Mouse (Mus musculus): ENCODE results near the gene Scyl1. TPM values are rescaled to one million over a fixed set of nuclear protein-coding genes. Genes with fewer than 3 reads are reported as not detected.

Scyl1 gene
- polyA plus RNA-seq, 1 experiment from 2014 or later: 38.0 TPM

DNA sequence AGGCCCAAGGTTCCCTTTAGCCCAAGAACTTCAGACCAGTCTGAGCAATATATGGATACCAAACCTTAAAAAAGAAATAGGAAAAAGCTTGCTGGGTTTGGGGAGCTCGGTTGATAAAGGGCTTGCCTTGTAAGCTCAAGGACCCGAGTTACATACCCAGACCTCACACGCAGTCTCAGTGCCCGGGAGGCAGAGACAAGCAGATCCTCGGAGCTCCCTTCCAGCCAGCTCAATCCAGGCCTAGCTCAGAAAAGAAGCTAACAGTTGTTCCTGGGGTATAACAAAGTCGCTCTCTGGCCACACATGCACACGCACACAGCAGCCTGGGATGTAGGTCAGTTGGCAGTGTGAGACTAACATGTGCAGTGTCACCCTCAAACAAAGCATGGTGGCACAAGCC, 16.7 kb upstream of the Scyl1 start:
- DNase-seq (ENCODE audit: low spot score): no peak

DNA sequence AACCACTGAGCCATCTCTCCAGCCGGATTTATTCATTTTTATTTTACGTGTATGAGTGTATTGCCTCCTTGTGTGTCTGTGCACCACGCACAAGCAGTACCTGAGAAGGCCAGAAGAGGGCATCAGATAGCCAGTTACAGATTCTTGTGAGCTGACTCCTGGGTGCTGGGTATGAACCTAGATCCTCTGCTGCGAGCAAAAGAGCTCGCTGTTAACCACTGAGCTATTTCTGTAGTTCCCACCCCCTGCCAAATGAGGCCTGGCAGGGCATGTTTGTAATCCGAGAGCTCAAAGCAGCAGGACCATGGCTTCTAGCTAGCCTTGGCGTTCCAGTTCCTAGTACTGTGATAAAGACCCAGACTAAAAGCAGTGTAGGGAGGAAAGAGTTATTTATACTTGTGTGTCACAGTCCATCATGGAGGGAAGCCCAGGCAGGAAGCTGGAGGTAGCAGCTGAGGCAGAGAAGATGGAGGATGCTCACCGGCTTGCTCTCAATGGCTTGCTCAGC, 16.0 kb upstream of the Scyl1 start:
- DNase-seq (ENCODE audit: low spot score): peak; percentile 91

DNA sequence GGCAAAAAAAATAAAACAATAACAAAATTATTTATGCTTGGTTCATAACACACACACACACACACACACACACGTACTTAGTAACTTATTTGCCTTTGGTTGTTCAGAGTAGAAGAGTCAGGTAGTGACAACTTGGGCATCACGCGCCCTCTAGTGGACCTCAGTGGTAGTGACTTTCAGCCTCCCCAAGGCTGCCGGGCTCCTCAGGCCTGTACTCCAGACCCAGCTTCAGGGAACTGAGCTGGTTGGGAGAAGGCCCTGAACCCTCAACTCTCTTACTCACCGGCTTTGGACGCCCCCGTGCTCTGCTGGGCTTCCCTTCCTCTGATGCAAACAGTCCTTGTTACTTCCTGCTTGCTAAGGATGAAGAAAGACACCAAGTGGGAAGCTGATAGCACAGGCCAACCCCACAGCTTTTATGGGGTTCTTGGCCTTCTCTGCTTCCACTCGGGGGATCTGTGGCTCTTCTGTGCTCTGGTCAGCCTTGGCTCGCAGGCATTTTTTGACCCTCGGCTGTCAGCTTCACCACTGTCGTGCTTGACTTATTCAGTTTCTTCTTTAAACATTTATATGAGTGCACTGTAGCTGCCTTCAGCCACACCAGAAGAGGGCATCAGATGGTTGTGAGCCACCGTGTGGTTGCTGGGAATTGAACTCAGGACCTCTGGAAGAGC, 15.4 kb upstream of the Scyl1 start:
- peak; percentile 89 for DNase-seq (ENCODE audit: low spot score)

DNA sequence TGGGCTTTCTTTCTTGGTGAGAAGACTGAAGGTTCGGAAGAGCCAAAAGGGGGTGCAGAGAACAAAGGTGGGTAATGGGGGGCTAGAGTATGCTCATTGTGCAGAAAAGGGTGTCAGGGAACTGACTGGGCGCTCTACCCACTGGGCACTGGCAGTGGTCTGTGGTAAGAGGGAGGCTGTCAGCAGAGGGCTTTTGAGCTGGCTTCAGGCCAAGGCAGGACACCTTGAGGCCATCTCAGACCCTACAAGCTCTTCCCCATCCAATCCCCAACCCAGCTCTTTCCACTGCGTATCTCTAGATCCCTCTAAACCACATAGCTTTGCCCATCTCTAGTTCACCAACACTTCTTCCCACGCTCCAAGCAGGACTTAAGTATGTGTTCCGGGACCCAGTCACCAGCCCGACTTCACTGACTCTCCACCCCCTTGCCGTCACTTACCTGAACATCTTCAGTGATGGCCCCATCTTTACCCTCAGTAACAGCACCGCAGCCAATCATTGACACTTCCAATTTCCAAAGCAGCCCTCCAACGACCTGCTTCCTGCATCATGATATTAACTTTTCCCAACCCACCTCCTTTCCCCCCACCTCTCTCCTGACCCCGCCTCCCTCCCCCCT, 13.8 kb upstream of the Scyl1 start:
- DNase-seq (ENCODE audit: low spot score): no peak

DNA sequence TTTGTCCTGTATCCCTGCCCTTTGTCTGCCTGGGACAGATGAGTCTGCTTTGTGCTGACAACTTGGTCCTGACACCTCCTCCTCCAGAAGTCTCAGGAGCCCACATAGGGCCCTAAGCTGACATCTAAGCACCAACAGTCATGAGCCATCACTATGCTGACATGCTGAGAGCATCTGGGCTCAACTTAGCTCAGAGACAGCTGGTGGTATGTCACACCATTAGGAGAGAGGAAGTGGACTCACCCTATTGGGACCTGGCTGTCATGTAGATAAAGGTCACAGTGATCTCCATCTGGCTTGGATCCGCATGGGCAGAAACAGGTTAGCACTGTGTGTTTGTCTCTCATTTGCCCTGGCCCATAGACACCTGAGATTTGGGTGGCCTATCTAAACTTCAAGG, 10.9 kb upstream of the Scyl1 start:
- DNase-seq (ENCODE audit: low spot score): no peak

DNA sequence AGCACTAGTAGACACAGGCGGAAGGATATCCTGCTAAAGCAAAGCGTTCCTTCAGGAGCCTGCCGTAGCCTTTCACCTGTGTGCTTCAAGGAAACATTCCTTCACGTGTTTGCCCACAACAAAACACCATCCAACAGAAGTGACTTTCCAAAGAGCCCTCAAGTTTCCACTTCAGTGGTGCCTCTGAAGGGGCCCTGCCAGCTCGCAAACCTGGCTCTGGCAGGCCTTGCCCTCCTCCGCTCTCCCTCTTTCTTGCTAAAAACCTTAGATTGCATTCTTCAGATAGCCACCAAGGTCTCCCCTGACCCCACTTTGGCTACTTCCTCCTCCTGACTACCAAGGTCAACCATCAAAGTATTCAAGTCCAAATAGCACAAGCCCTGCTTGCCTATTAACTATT, 10.3 kb upstream of the Scyl1 start:
- DNase-seq (ENCODE audit: low spot score): no peak

DNA sequence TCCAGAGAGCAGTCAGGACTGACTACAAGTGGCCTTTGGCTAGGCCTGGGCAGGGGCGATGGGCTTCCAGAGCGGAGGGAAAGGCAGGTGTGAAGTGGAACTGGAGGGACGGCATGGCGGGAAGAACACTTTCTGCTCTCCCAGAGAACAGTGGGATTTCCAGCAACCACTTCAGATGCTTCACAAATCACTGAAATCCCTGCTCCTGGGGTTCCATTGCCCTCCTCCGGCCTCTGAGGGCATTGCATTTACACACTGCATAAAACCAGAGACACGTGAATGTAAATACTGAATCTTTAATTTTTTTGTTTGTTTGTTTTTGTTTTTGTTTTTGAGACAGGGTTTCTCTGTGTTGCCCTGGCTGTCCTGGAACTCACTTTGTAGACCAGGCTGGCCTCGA, 9.0 kb upstream of the Scyl1 start:
- DNase-seq (ENCODE audit: low spot score): no peak

DNA sequence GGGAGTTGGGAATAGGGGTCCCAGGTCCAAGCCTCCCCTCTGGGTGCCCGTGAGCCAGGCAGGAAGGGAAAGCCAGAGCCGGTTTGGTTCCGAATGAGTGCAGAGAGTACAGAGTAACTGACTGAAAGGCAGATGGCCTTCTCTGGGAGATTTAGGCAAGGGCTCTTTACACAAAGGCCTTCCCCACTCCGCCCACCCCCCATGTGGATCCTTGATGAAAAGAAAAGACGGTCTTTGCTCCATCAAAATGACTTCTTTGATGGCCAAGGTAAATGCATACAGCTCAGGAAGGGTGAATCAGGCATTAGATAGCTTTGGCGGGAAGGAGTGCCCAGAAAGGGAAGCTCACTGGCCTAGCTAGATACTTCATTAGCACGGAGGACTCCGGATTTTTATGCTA, 7.1 kb upstream of the Scyl1 start:
- DNase-seq (ENCODE audit: low spot score): no peak

DNA sequence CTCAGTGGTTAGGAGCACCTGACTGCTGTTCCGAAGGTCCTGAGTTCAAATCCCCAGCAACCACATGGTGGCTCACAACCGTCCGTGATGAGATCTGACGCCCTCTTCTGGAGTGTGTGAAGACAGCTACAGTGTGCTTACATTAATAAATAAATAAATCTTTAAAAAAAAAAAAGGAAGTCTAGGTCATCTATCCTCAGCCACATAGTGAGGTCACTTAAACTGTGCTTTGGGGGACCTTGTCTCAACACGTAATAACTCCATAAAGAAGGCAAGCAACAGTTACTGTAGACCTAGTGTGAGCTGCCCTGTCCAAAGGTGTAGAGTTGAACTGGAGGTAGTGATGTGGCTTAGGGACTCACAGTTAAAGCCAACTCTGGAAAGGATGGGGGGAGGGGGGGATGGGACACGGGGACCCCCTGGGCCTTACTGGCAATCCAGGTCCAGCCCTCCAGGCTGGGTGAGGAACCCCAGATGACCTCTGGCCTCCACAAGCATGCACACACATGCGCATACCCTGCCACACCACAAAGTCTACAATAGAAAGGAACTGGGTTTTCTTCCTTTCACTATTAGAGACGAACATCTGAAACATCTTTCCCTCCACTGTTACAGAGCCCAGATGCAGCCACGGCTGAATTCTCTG, 6.3 kb upstream of the Scyl1 start:
- DNase-seq (ENCODE audit: low spot score): no peak

DNA sequence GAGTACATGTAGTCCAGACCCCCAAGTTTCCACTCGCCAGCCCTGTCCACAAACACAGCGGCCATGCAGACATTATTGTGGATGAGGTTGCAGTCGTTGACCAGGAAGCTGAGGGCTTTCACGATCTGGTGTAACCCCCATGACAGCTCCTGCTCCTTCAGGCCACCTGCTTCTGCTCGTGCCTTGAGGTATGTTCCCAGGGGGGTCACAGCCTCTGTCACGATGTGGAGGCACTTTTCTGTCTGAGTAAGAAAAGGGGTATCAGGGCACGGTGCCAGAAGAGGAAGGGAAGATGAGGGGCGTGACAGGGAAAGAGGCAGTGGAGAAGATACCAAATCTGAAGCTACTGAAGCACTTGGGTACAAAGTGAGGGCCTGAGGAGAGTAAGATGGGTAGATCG, 908 bp downstream of the Scyl1 start:
- no peak for DNase-seq (ENCODE audit: low spot score)

DNA sequence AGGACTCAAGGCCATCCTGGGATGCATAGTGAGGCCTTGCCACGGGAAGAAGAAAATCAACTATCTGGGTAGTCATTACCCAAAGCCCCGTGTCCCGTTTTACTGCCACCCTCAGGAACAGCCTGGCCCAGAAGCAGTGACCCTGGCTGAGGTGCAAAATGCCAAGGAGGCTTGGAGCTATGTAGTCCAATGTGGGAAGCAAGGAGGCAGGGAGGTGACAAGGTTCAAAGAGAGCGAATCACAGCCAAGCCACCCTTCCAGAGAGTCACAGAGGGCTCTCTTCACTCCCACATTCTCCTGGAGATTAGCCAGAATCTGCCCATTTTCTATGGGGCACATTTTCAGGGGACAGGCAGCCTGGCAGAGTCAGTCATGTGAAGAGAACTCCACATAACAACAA, 3.9 kb downstream of the Scyl1 start:
- no peak for DNase-seq (ENCODE audit: low spot score)

DNA sequence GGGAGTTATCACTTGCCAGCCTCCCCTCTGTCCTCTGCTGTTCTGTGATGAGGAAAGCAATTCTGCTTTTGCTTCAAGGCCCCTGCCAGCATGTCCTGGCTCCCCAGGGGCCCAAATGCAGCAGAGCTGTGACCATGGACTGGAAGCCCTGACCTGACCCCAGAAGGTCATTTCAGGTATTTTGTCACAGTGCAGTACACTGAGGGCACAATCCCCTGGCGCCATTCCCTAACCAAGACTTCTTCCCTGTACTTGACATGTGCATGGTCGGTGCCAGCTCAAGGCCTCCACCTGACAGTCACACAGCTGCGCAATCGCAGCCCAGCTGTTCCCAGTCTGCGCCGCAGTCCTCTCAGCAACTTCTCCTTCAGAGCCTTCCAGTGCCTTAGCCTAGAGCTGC, 8.1 kb downstream of the Scyl1 start:
- no peak for DNase-seq (ENCODE audit: low spot score)

DNA sequence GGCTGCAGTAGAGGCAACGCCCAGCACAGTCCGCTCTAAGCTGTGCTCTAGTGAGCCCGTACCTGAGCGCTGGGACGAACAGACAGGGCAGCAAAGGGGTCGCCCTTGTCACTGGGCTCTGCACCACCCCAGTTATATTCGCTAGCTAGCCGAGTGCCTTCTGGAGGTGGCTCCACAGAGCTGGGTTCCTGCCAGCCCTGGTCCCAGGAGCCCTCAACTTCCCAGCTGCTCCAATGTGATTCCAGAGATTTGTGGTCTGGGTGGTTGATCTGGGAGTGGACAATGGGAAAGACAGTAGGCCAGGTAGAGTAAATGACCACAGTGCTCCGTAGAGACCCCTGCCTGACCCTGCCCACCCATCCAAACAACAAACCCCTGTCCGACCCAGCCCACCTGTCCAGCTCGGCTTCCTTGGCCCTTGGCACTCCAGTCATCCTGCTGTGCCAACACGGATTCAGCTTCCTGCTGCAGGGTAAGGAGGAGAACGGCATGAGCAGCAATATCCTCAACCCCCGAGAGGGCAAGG, 12.3 kb downstream of the Scyl1 start:
- DNase-seq (ENCODE audit: low spot score): no peak

DNA sequence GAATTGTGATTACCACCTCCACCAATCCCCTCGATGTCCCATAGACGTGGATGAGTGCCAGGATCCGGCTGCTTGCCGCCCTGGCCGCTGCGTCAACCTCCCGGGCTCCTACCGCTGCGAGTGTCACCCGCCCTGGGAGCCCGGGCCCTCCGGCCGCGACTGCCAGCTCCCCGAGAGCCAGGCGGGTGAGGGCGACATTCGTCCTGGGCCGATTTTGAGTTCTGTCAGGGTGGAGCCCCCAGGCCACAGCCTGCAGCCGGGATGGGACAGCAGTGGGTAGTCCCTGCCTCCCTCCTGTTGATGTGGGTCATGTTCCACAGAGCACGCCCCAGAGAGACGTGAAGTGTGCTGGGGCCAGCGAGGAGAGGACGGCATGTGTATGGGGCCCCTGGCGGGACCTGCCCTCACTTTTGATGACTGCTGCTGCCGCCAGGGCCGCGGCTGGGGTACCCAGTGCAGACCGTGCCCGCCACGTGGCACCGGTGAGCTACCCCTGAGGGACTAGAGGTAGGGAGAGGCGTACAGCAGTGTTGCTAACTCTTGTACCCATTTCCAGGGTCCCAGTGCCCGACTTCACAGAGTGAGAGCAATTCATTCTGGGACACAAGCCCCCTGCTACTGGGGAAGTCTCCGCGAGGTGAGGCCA, 14.1 kb downstream of the Scyl1 start:
- DNase-seq (ENCODE audit: low spot score): no peak

DNA sequence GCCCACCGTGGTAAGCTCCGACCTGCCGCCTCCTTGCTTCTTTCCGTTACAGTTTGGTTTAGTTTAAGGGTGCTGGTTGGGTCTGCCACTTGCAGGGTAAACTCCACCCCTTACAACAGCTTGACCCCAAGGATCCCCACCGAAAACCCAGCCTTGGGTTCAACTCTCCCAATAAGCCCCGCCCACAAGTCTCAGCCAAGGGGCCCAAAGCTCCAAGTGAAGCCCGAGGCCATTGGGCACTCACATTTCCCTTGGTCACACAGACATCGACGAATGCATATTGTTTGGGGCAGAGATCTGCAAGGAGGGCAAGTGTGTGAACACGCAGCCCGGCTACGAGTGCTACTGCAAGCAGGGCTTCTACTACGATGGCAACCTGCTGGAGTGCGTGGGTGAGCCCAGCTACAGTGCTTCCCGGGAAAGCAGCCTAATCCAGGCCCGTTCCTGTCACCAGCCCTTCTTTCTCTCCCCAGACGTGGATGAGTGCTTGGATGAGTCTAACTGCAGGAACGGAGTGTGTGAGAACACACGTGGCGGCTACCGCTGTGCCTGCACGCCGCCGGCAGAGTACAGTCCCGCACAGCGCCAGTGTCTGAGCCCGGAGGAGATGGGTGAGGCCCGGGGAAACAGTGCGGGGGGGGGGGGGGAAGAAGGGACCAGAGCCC, 14.8 kb downstream of the Scyl1 start:
- no peak for DNase-seq (ENCODE audit: low spot score)

DNA sequence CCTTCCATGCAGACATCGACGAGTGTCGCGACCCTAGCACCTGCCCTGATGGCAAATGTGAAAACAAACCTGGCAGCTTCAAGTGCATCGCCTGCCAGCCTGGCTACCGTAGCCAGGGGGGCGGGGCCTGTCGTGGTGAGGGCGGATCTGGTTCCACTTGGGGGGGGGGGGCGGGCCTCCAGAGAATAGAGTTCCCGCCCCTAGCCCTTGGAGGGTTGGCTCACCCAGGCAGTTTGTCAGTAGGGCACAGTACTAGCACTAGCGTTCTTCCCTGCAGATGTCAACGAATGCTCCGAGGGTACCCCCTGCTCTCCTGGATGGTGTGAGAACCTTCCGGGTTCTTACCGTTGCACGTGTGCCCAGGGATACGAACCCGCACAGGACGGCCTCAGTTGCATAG, 19.5 kb downstream of the Scyl1 start:
- DNase-seq (ENCODE audit: low spot score): peak; percentile 55

DNA sequence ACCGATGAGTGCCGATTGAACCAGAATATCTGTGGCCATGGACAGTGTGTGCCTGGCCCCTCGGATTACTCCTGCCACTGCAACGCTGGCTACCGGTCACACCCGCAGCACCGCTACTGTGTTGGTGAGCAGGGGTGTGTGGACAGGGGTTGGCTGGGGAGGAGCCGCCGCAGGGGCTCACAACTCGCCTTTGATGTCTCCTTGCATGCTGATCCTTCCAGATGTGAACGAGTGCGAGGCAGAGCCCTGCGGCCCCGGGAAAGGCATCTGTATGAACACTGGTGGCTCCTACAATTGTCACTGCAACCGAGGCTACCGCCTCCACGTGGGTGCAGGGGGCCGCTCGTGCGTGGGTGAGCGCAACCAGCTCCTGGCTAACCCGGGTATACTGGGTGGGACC, 20.3 kb downstream of the Scyl1 start:
- no peak for DNase-seq (ENCODE audit: low spot score)

DNA sequence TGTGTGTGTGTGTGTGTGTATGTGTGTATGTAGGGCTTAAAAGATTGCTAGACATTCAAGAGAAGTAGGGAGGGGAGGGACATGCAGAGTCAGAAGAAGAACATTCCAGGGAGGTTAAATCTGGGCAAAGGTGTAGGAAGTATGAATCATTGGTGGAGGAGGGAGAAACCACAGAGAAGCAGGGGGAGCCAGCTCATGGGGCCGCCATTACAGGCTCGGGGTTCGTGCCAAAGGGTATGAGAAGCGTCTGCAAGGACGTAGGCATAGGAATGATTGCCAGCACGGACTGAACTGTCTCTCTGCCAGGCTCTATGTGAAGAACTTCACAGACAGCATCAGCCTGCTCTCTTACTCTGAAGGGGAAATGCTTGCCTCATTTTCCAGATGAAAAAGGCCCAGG, 21.7 kb downstream of the Scyl1 start:
- DNase-seq (ENCODE audit: low spot score): no peak

DNA sequence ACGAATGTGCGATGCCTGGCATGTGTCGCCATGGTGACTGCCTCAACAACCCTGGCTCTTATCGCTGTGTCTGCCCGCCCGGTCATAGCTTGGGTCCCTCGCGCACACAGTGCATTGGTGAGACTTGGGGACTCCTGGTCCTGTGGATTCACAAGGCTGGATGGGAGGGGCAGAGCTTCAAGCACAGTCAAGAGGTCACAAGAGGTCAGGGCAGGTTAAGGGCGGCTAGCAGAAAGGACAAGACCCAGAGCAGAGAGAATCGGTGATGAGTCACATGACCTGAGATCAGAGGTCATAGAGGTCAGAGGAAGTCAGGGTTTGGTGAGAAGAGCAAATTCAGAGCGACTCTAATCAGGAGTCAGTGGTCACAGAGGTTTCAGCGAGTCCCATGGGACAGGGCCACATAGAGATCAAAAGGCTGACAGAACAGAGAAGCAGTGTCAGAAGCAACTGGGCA, 24.3 kb downstream of the Scyl1 start:
- no peak for DNase-seq (ENCODE audit: low spot score)

DNA sequence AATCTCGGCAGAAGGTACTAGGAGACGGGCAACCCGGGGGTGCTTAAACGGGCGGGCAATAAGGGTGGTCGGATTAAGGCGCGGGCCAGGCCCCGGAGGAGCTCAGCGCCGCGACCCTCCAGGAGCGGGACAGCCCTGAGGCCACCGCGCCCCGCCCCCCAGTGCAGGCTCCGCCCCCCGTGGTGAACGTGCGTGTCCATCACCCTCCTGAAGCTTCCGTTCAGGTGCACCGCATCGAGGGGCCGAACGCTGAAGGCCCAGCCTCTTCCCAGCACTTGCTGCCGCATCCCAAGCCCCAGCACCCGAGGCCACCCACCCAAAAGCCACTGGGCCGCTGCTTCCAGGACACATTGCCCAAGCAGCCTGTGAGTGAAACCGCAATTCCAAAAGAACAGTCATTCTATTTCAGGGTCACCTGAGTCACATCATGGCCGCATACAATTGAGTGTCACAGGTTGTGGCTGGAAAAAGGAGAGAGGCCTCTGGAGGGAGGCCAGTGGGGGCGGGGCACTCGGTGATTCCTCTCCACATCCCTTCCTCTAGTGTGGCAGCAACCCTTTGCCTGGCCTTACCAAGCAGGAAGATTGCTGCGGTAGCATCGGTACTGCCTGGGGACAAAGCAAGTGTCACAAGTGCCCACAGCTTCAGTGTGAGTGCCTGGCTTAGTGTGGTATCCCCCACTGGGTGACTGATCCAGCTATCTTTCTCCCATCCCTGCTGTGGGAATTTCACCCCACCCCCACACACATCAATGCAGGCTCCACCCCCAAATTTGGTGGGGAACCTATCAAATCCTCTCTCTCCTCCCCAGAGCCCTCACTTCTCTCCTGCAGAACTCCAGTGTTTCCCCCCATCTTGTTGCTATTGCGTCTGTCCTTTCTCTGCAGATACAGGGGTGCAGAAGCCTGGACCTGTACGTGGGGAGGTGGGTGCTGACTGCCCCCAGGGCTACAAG, 25.2 kb downstream of the Scyl1 start:
- DNase-seq (ENCODE audit: low spot score): no peak

All from thymus, postnatal 0 days (tissue).